In genomic region chr11:102623876-102624789, GRCm38 (mm10) we compare ENCODE assay signal across 8 mouse cellular contexts. TPM values are rescaled to one million over a fixed set of nuclear protein-coding genes. Genes with fewer than 3 reads are reported as not detected.
DNase-seq lines count a peak whose midpoint lies in the region; ATAC-seq and TF ChIP-seq lines count a peak whose summit lies in the region.

No protein-coding gene starts in this region.

- no peak for TF ChIP-seq POLR2A in brain, embryonic 14.5 days (IDR thresholded peaks at IDR 0.05; ENCODE audit: borderline replicate concordance, extremely low read depth, insufficient read depth, insufficient read length, poor library complexity, severe bottlenecking)

- peaks cover 28% of the 10 kb centered on the region for H3K4me1 ChIP-seq in heart, embryonic 13.5 days
- H3K4me1 ChIP-seq in kidney, postnatal 0 days (replicated peaks; ENCODE audit: insufficient read depth, low read length): peaks cover 14% of the 10 kb centered on the region
- peaks cover 22% of the 10 kb centered on the region for H3K4me1 ChIP-seq in midbrain, embryonic 14.5 days (ENCODE audit: control insufficient read depth, insufficient read depth, low read length)

- peaks cover 5% of the 10 kb centered on the region for H3K9me3 ChIP-seq in heart, embryonic 13.5 days
- no peaks in the 10 kb centered on the region for H3K9me3 ChIP-seq in kidney, postnatal 0 days (replicated peaks; ENCODE audit: low read length)
- peaks cover 3% of the 10 kb centered on the region; the same call in 1 of the 2 replicates for H3K9me3 ChIP-seq in midbrain, embryonic 14.5 days (ENCODE audit: control insufficient read depth, low read length)

- 4% methylated on average over 17 of the region's 17 CpGs for WGBS in heart, embryonic 13.5 days
- 10% methylated on average over 17 of the region's 17 CpGs for WGBS in kidney, postnatal 0 days
- WGBS in midbrain, embryonic 14.5 days: 8% methylated on average over 17 of the region's 17 CpGs

- peak overlapping the region; percentile 64 for H3K4me2 ChIP-seq in heart, embryonic 13.5 days
- peak overlapping the region; percentile 45 for H3K4me2 ChIP-seq in kidney, postnatal 0 days (ENCODE audit: low read length)
- no peak overlapping the region; the same call in 1 of the 2 replicates for H3K4me2 ChIP-seq in midbrain, embryonic 14.5 days (ENCODE audit: low read length)

- H3K36me3 ChIP-seq in C2C12 (ENCODE audit: control insufficient read depth, insufficient read depth): no peaks in the 10 kb centered on the region
- peaks cover 3% of the 10 kb centered on the region for H3K36me3 ChIP-seq in heart, embryonic 13.5 days
- H3K36me3 ChIP-seq in kidney, postnatal 0 days (ENCODE audit: insufficient read depth, low read length): no peaks in the 10 kb centered on the region
- no peaks in the 10 kb centered on the region for H3K36me3 ChIP-seq in midbrain, embryonic 14.5 days (ENCODE audit: control insufficient read depth, insufficient read depth, low read length)

- H3K27ac ChIP-seq in heart, embryonic 13.5 days (replicated peaks): peak overlapping the region; percentile 96
- peak overlapping the region; percentile 70 for H3K27ac ChIP-seq in kidney, postnatal 0 days
- H3K27ac ChIP-seq in midbrain, embryonic 14.5 days (replicated peaks; ENCODE audit: low read depth, low read length): peak overlapping the region; percentile 68

- peak overlapping the region; percentile 72 for H3K9ac ChIP-seq in heart, embryonic 13.5 days
- H3K9ac ChIP-seq in kidney, postnatal 0 days (ENCODE audit: low read depth, low read length): no peak overlapping the region
- H3K9ac ChIP-seq in midbrain, embryonic 14.5 days (replicated peaks; ENCODE audit: low read length): peak overlapping the region; percentile 24; the same call in 1 of the 2 replicates

- H3ac ChIP-seq in C2C12 (ENCODE audit: control insufficient read depth, insufficient read length, low read depth): no peak overlapping the region

- H3K4me3 ChIP-seq in C2C12 (ENCODE audit: insufficient read depth, poor library complexity, severe bottlenecking): no peak overlapping the region
- H3K4me3 ChIP-seq in heart, embryonic 13.5 days: peak overlapping the region; percentile 43
- H3K4me3 ChIP-seq in kidney, postnatal 0 days (replicated peaks; ENCODE audit: low read depth, low read length): no peak overlapping the region
- H3K4me3 ChIP-seq in midbrain, embryonic 14.5 days (replicated peaks; ENCODE audit: low read depth, low read length): no peak overlapping the region

- H3K27me3 ChIP-seq in C2C12 (ENCODE audit: control insufficient read depth, insufficient read depth, insufficient read length): no peaks in the 10 kb centered on the region
- no peaks in the 10 kb centered on the region for H3K27me3 ChIP-seq in heart, embryonic 13.5 days (replicated peaks)
- no peaks in the 10 kb centered on the region for H3K27me3 ChIP-seq in kidney, postnatal 0 days (ENCODE audit: insufficient read depth, low read length)
- H3K27me3 ChIP-seq in midbrain, embryonic 14.5 days (ENCODE audit: control insufficient read depth, insufficient read depth, low read length): no peaks in the 10 kb centered on the region

- DNase-seq in brain, embryonic 14.5 days (ENCODE audit: low read depth): peak; percentile 72
- peak; percentile 87 for DNase-seq in kidney, postnatal 0 days (ENCODE audit: low spot score)
- peak; percentile 57 for DNase-seq in midbrain, embryonic 14.5 days
- DNase-seq in ovary, adult 18-20 months (ENCODE audit: low spot score): no peak
- no peak for DNase-seq in spleen, postnatal 36 days (ENCODE audit: low spot score in 2 of 2)

- H3K79me3 ChIP-seq in C2C12 (ENCODE audit: low read depth): no peaks in the 10 kb centered on the region

- no peaks in the 10 kb centered on the region for H3K79me2 ChIP-seq in C2C12 (ENCODE audit: control insufficient read depth, insufficient read depth)

- no peak for TF ChIP-seq CTCF in C2C12 (IDR thresholded peaks at IDR 0.05; ENCODE audit: control insufficient read depth, insufficient read depth, insufficient read length)
- TF ChIP-seq CTCF in brain, embryonic 14.5 days (IDR thresholded peaks at IDR 0.05; ENCODE audit: borderline replicate concordance, extremely low read depth, insufficient read depth, insufficient read length): no peak
- no peak for TF ChIP-seq CTCF in kidney, postnatal 0 days (IDR thresholded peaks at IDR 0.05; ENCODE audit: low read depth)

- ATAC-seq in heart, embryonic 13.5 days (ENCODE audit: extremely low read depth, insufficient number of reproducible peaks, low FRiP score, low TSS enrichment): peak; percentile 66
- ATAC-seq in kidney, postnatal 0 days (replicated peaks; ENCODE audit: low FRiP score, low read depth): peak; percentile 76
- no peak; the same call in 1 of the 2 replicates for ATAC-seq in midbrain, embryonic 14.5 days (ENCODE audit: low FRiP score, low TSS enrichment)
- ATAC-seq in erythroid progenitor cell, adult 5-6 weeks (replicated peaks; ENCODE audit: low FRiP score, poor library complexity, severe bottlenecking): no peak

TF ChIP-seq in C2C12, 6 proteins besides CTCF, POLR2A, EP300 and RAD21:
- TF ChIP-seq CEBPB (IDR thresholded peaks at IDR 0.05; ENCODE audit: low read depth) (no peak), MYOD1 (IDR thresholded peaks at IDR 0.05; ENCODE audit: control insufficient read depth, insufficient read length, low read depth) (peak; percentile 28)

RNA-seq across cellular contexts. Expression of gene Fzd2, which starts 19.9 kb away (rescaled TPM):
- polyA plus RNA-seq in C2C12 (2012; fragmentation: generic; extraction: Trizol): 42.1 TPM
- polyA plus RNA-seq in brain, embryonic 14.5 days (2012; rRNA removed): 35.6 and 59.4 TPM in 2 replicates
- 19.1 and 22.0 TPM in 2 replicates for polyA plus RNA-seq in heart, embryonic 13.5 days (2015; fragmentation: Nextera tagmentation; extraction: Ambion mirVana)
- 21.8 and 25.9 TPM in 2 replicates for polyA plus RNA-seq in kidney, postnatal 0 days (2015; fragmentation: Nextera tagmentation; extraction: Ambion mirVana)
- polyA plus RNA-seq in midbrain, embryonic 14.5 days (2014; fragmentation: Nextera tagmentation; extraction: Ambion mirVana): 7.2 and 8.0 TPM in 2 replicates
- total RNA-seq in erythroid progenitor cell, adult 5-6 weeks (2015; ENCODE audit: low replicate concordance): not detected in 2 replicates
- not detected in 2 replicates for total RNA-seq in erythroid progenitor cell, adult 5-6 weeks (2017; ENCODE audit: low replicate concordance)

RNA-seq across cellular contexts. Expression of gene Meioc, which starts 39.4 kb away (rescaled TPM):
- not detected for polyA plus RNA-seq in C2C12 (2012; fragmentation: generic; extraction: Trizol)
- polyA plus RNA-seq in brain, embryonic 14.5 days (2012; rRNA removed): 0.03 and 0.11 TPM in 2 replicates
- 1.2 and 1.5 TPM in 2 replicates for polyA plus RNA-seq in heart, embryonic 13.5 days (2015; fragmentation: Nextera tagmentation; extraction: Ambion mirVana)
- polyA plus RNA-seq in kidney, postnatal 0 days (2015; fragmentation: Nextera tagmentation; extraction: Ambion mirVana): 0.32 and 0.36 TPM in 2 replicates
- 0.12 TPM in 1 of 2 replicates, not detected in the other for polyA plus RNA-seq in midbrain, embryonic 14.5 days (2014; fragmentation: Nextera tagmentation; extraction: Ambion mirVana)
- not detected in 2 replicates for total RNA-seq in erythroid progenitor cell, adult 5-6 weeks (2015; ENCODE audit: low replicate concordance)
- total RNA-seq in erythroid progenitor cell, adult 5-6 weeks (2017; ENCODE audit: low replicate concordance): not detected in 2 replicates

RNA-seq across cellular contexts. Expression of gene Gm11627, which starts 44.9 kb away (rescaled TPM):
- 0.26 TPM for polyA plus RNA-seq in C2C12 (2012; fragmentation: generic; extraction: Trizol)
- polyA plus RNA-seq in brain, embryonic 14.5 days (2012; rRNA removed): 3.6 and 4.6 TPM in 2 replicates
- 10.5 and 13.8 TPM in 2 replicates for polyA plus RNA-seq in heart, embryonic 13.5 days (2015; fragmentation: Nextera tagmentation; extraction: Ambion mirVana)
- polyA plus RNA-seq in kidney, postnatal 0 days (2015; fragmentation: Nextera tagmentation; extraction: Ambion mirVana): 8.6 and 8.9 TPM in 2 replicates
- 2.3 and 4.2 TPM in 2 replicates for polyA plus RNA-seq in midbrain, embryonic 14.5 days (2014; fragmentation: Nextera tagmentation; extraction: Ambion mirVana)
- total RNA-seq in erythroid progenitor cell, adult 5-6 weeks (2015; ENCODE audit: low replicate concordance): not detected in 2 replicates
- not detected in 2 replicates for total RNA-seq in erythroid progenitor cell, adult 5-6 weeks (2017; ENCODE audit: low replicate concordance)

Comparison
In these comparisons a context has a peak if more than half of its experiments do, and no peak if none do; other contexts are left out.
1. DNase-seq: peak in brain, embryonic 14.5 days (single experiment), kidney, postnatal 0 days (single experiment) and midbrain, embryonic 14.5 days (single experiment); none in ovary, adult 18-20 months (single experiment) and spleen, postnatal 36 days (0 of 2).
2. ATAC-seq: peak in heart, embryonic 13.5 days (single experiment) and kidney, postnatal 0 days (single experiment); none in midbrain, embryonic 14.5 days (single experiment) and erythroid progenitor cell, adult 5-6 weeks (single experiment).
3. Peak in every context shown above with its lines, with median percentiles within 50 percentile points of each other: H3K27ac ChIP-seq.